Mouse (Mus musculus) neural tube, embryonic 11.5 days (tissue): ENCODE data around the gene Tnni1. TPM values are rescaled to one million over a fixed set of nuclear protein-coding genes. Genes with fewer than 3 reads are reported as not detected.
A peak's percentile ranks its signal among the peaks of the same experiment; 100 is the strongest.

ENCODE experiments used
- ATAC-seq: fragments of 200-750 bp; cut with Nextera tagmentation; 2 replicates; pipeline ENCODE4 v1.8.0; 2017; ENCODE audit warnings: moderate number of reproducible peaks, mild to moderate bottlenecking, moderate TSS enrichment, moderate library complexity; ENCODE audit not compliant: insufficient read depth, low FRiP score, low TSS enrichment
- DNase-seq: peaks from one replicate; pipeline ENCODE4 v3.0.0-alpha.2; 2015; ENCODE audit warnings: low spot score
- H3K27ac ChIP-seq: fragments of 300-500 bp; sonication (generic); 2 replicates; pipeline ENCODE4 v1.5.1; 2014; ENCODE audit warnings: low read depth, mild to moderate bottlenecking, low read length
- H3K27me3 ChIP-seq: fragments of 300-500 bp; sonication (generic); 2 replicates; pipeline ENCODE4 v1.6.1; 2014; ENCODE audit warnings: mild to moderate bottlenecking, low read length, mixed read lengths; ENCODE audit not compliant: control insufficient read depth, insufficient read depth
- H3K36me3 ChIP-seq: fragments of 300-500 bp; sonication (generic); 2 replicates; pipeline ENCODE4 v1.6.1; 2014; ENCODE audit warnings: mild to moderate bottlenecking, low read length, moderate library complexity, mixed read lengths; ENCODE audit not compliant: control insufficient read depth, insufficient read depth
- H3K4me1 ChIP-seq: fragments of 300-500 bp; sonication (generic); 2 replicates; pipeline ENCODE4 v1.6.1; 2014; ENCODE audit warnings: low read length, mixed read lengths; ENCODE audit not compliant: control insufficient read depth, insufficient read depth
- H3K4me2 ChIP-seq: fragments of 300-500 bp; sonication (generic); 2 replicates; pipeline ENCODE4 v1.6.1; 2014; ENCODE audit warnings: low read depth, mild to moderate bottlenecking, moderate library complexity
- H3K4me3 ChIP-seq: fragments of 300-500 bp; sonication (generic); 2 replicates; pipeline ENCODE4 v1.5.1; 2014; ENCODE audit warnings: low read depth, low read length
- H3K9ac ChIP-seq: fragments of 300-500 bp; sonication (generic); 2 replicates; pipeline ENCODE4 v1.6.1; 2014; ENCODE audit warnings: mild to moderate bottlenecking, low read length
- H3K9me3 ChIP-seq: fragments of 300-500 bp; sonication (generic); 2 replicates; pipeline ENCODE4 v1.6.1; 2016; ENCODE audit warnings: low read length; ENCODE audit not compliant: control insufficient read depth
- WGBS: fragments of 180-500 bp; shearing (Covaris S2); extraction: QIAGEN DNeasy Blood & Tissue Kit; methylation state at CpG from one replicate; pipeline ENCODE4 v1.1.7; 2014; 5-methylcytosine and 5-hydroxymethylcytosine counted together
- polyA plus RNA-seq: library from polyadenylated mRNA; unstranded; fragments of >200 nt; fragmentation: Nextera tagmentation; extraction: Ambion mirVana; gene quantifications from 2 replicates; pipeline ENCODE4 v1.2.1, GENCODE M21; 2014

The Tnni1 gene
- polyA plus RNA-seq, 1 experiment from 2014 or later = 57.6 TPM

- no peaks in the 10 kb centered on the region for H3K36me3 ChIP-seq
- no peak for ATAC-seq
- H3K4me3 ChIP-seq = no peak overlapping the region
- no peaks in the 10 kb centered on the region for H3K9me3 ChIP-seq
- 87% methylated on average over 3 of the region's 3 CpGs for WGBS
- no peaks in the 10 kb centered on the region for H3K4me1 ChIP-seq
- no peak for DNase-seq
- H3K27me3 ChIP-seq = peaks cover 5% of the 10 kb centered on the region
- H3K9ac ChIP-seq = no peak overlapping the region
- no peak overlapping the region for H3K4me2 ChIP-seq
- no peak overlapping the region for H3K27ac ChIP-seq
Measured at GRCm38 (mm10) chr1:135812205-135812604, 33.0 kb downstream of the Tnni1 start.

GRCm38 (mm10) chr1:135812618-135813017 lies 33.4 kb downstream of the Tnni1 start:
- H3K9me3 ChIP-seq = no peaks in the 10 kb centered on the region
- no peak overlapping the region for H3K9ac ChIP-seq
- H3K4me1 ChIP-seq = no peaks in the 10 kb centered on the region
- H3K4me2 ChIP-seq = no peak overlapping the region
- H3K27me3 ChIP-seq = peaks cover 9% of the 10 kb centered on the region
- no peak overlapping the region for H3K4me3 ChIP-seq
- no peak for DNase-seq
- H3K27ac ChIP-seq = no peak overlapping the region
- no peaks in the 10 kb centered on the region for H3K36me3 ChIP-seq
- 67% methylated on average over 2 of the region's 2 CpGs for WGBS
- ATAC-seq = no peak

DNA sequence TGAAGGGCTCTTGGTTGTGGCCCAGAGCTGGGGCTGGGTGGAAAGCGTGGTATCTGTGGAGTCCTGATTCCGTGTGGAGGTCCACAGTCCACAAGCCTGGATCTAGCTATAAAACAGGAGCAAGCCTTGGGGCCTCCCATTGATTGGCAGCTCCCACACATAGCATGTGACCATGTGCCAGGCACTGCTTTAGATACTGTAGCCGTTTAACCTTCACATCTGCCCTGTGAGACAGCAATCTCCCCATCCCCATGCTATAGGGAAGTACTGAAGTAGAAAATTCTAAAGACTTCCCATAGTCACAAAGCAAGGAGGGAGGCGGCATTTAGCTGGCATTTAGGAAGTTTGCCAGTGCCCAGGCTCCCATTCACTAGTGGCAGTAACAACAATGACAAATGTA lies 33.8 kb downstream of the Tnni1 start:
- DNase-seq (no peak), ATAC-seq (no peak)
- no peak overlapping the region for H3K27ac ChIP-seq
- H3K4me2 ChIP-seq = no peak overlapping the region
- peaks cover 14% of the 10 kb centered on the region for H3K27me3 ChIP-seq
- 75% methylated on average over 4 of the region's 4 CpGs for WGBS
- H3K4me1 ChIP-seq = no peaks in the 10 kb centered on the region
- no peaks in the 10 kb centered on the region for H3K36me3 ChIP-seq
- H3K4me3 ChIP-seq = no peak overlapping the region
- H3K9ac ChIP-seq = no peak overlapping the region
- no peaks in the 10 kb centered on the region for H3K9me3 ChIP-seq

- no peak for ATAC-seq
Measured at GRCm38 (mm10) chr1:135813687-135814395, 34.6 kb downstream of the Tnni1 start.

GRCm38 (mm10) chr1:135814531-135814930 lies 35.3 kb downstream of the Tnni1 start:
- Histone ChIP-seq H3K4me2 (no peak overlapping the region), H3K27me3 (peaks cover 25% of the 10 kb centered on the region), H3K27ac (no peak overlapping the region), H3K4me1 (no peaks in the 10 kb centered on the region), H3K9me3 (no peaks in the 10 kb centered on the region), H3K9ac (no peak overlapping the region), H3K4me3 (no peak overlapping the region), H3K36me3 (no peaks in the 10 kb centered on the region)
- WGBS = 90% methylated on average over 5 of the region's 5 CpGs
- ATAC-seq (no peak), DNase-seq (no peak)

More at GRCm38 (mm10) chr1:135813687-135814395, 34.6 kb downstream of the Tnni1 start:
- H3K27ac ChIP-seq = no peak overlapping the region
- H3K4me1 ChIP-seq = no peaks in the 10 kb centered on the region
- no peaks in the 10 kb centered on the region for H3K9me3 ChIP-seq
- H3K36me3 ChIP-seq = no peaks in the 10 kb centered on the region
- no peak overlapping the region for H3K4me3 ChIP-seq
- H3K27me3 ChIP-seq = peaks cover 18% of the 10 kb centered on the region
- no peak for DNase-seq
- no peak overlapping the region for H3K4me2 ChIP-seq
- no peak overlapping the region for H3K9ac ChIP-seq
- WGBS = 80% methylated on average over 5 of the region's 5 CpGs

DNA sequence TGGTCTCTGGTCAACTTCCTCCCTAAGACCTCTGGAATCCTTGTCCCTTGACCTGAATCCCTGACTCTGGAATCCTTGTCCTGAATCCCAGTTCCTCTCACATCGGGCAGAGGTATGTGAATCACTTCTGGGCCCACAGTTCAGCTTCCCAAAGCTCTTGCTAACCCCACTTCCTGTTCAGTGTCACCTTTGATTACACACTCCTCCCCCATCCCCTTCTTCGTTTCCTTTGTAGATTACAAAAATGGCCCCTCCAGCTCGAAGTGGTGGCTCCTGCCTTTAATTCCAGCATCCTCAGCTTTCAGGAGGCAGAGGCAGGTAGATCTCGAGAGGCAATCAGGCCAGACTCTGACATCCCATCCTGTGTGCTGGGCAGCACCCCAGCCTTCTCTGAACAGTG lies 38.4 kb downstream of the Tnni1 start:
- Histone ChIP-seq H3K9ac (no peak overlapping the region), H3K4me3 (no peak overlapping the region), H3K4me2 (no peak overlapping the region), H3K27ac (no peak overlapping the region), H3K4me1 (no peaks in the 10 kb centered on the region), H3K36me3 (no peaks in the 10 kb centered on the region), H3K9me3 (no peaks in the 10 kb centered on the region), H3K27me3 (peaks cover 32% of the 10 kb centered on the region)
- ATAC-seq (no peak), DNase-seq (no peak)
- 69% methylated on average over 4 of the region's 4 CpGs for WGBS

GRCm38 (mm10) chr1:135818481-135819086 lies 39.4 kb downstream of the Tnni1 start, which contains the start of gene Lad1:
TSS of gene Lad1 (plus strand) at chr1:135818598.
- no peak for ATAC-seq

GRCm38 (mm10) chr1:135820071-135820470 lies 40.8 kb downstream of the Tnni1 start:
- ATAC-seq (no peak), DNase-seq (no peak)
- Histone ChIP-seq H3K4me3 (no peak overlapping the region), H3K36me3 (no peaks in the 10 kb centered on the region), H3K9ac (no peak overlapping the region), H3K9me3 (no peaks in the 10 kb centered on the region), H3K27me3 (peaks cover 32% of the 10 kb centered on the region), H3K4me1 (no peaks in the 10 kb centered on the region), H3K27ac (no peak overlapping the region), H3K4me2 (no peak overlapping the region)
- WGBS = 81% methylated on average over 10 of the region's 10 CpGs

More at GRCm38 (mm10) chr1:135818481-135819086, 39.4 kb downstream of the Tnni1 start, which contains the start of gene Lad1:
- H3K4me2 ChIP-seq = peak within 1 kb of the TSS; percentile 62
- peak within 1 kb of the TSS; percentile 15 for H3K9ac ChIP-seq
- H3K4me1 ChIP-seq = no peaks in the 10 kb centered on the region
- peaks cover 32% of the 10 kb centered on the region for H3K27me3 ChIP-seq
- H3K36me3 ChIP-seq = no peaks in the 10 kb centered on the region
- WGBS = under 1% methylated on average over 60 of the region's 63 CpGs
- DNase-seq = peak; percentile 45
- no peak within 1 kb of the TSS for H3K27ac ChIP-seq
- H3K4me3 ChIP-seq = peak within 1 kb of the TSS; percentile 33
- H3K9me3 ChIP-seq = no peaks in the 10 kb centered on the region
